Mouse (Mus musculus): ENCODE results near the gene Prkar1b. TPM values are rescaled to one million over a fixed set of nuclear protein-coding genes. Genes with fewer than 3 reads are reported as not detected.

Prkar1b gene
- polyA plus RNA-seq, 1 experiment from 2014 or later: 25.8 TPM

DNA sequence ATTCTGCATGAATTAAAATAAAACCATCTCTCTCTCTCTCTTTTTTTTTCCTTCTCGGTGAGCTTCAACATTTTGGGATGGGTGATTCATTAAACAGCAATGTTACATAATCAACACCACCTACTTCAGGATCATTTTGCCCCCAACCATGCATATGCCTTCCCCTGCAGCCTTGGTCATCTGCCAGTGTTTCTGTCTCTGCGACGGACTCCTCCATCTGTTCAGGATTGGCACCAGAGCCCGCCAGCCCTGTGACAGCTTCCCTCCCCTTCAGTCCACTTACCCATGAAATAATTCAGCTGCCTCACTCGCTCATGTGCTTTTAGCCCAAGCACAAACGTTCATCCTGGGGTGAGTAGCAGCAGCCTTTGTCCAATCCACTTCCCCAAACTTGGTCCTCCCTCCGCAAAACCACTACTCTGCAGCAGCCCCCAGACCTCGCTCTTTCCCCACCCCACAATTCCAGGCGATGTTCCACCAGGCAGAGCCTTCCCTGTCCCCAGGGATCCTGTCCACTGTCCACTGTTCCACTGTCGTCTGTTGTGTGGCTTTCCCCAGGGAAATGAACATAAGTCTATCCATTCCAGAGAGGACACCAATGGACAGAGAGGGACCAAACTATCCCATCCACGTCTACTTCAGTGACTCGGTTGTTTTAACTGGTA is 11.4 kb downstream of the Prkar1b start:
- H3K4me3 ChIP-seq (replicated peaks; ENCODE audit: low read length): no peak overlapping the region
- H3K36me3 ChIP-seq (ENCODE audit: control insufficient read depth, insufficient read depth, low read length): no peaks in the 10 kb centered on the region
- H3K4me2 ChIP-seq (ENCODE audit: low read depth, low read length): no peak overlapping the region
- 48% methylated on average over 12 of the region's 12 CpGs for WGBS
- no peaks in the 10 kb centered on the region for H3K9me3 ChIP-seq (replicated peaks; ENCODE audit: control insufficient read depth, low read length)
- peak; percentile 13; the same call in 1 of the 2 replicates for ATAC-seq (ENCODE audit: insufficient read depth, low FRiP score)
- H3K27ac ChIP-seq (ENCODE audit: low read length): peak overlapping the region; percentile 15; the same call in 1 of the 2 replicates
- H3K27me3 ChIP-seq (ENCODE audit: control insufficient read depth, insufficient read depth, low read length): no peaks in the 10 kb centered on the region
- no peak overlapping the region for H3K9ac ChIP-seq (ENCODE audit: low read length)
- peaks cover 11% of the 10 kb centered on the region; the same call in 1 of the 2 replicates for H3K4me1 ChIP-seq (ENCODE audit: control insufficient read depth, insufficient read depth, low read length)

DNA sequence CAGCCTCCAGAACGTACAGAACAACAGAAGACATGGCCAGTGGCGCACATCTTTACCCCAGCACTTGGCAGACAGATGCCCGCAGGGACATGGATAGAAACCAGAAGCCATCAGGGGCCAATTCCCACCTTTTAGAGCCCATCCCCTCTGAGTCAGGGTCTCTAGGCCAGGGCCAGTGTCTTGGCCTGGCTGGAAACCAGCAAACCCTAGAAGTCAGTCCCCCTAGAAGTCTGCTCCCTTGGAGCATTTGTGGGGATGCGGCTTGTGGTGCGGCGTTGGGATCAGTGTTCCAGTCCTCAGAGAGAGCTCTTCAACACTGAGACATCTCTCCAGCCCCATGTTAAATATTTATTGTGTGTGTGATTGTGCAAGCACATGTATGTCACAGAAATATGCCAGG is 12.6 kb downstream of the Prkar1b start:
- H3K27ac ChIP-seq (ENCODE audit: low read length): no peak overlapping the region
- no peaks in the 10 kb centered on the region for H3K36me3 ChIP-seq (ENCODE audit: control insufficient read depth, insufficient read depth, low read length)
- no peak for ATAC-seq (ENCODE audit: insufficient read depth, low FRiP score)
- no peaks in the 10 kb centered on the region for H3K9me3 ChIP-seq (replicated peaks; ENCODE audit: control insufficient read depth, low read length)
- WGBS: 86% methylated on average over 6 of the region's 6 CpGs
- H3K4me2 ChIP-seq (ENCODE audit: low read depth, low read length): no peak overlapping the region
- peaks cover 11% of the 10 kb centered on the region; the same call in 1 of the 2 replicates for H3K4me1 ChIP-seq (ENCODE audit: control insufficient read depth, insufficient read depth, low read length)
- H3K4me3 ChIP-seq (replicated peaks; ENCODE audit: low read length): no peak overlapping the region
- no peak overlapping the region for H3K9ac ChIP-seq (ENCODE audit: low read length)
- H3K27me3 ChIP-seq (ENCODE audit: control insufficient read depth, insufficient read depth, low read length): no peaks in the 10 kb centered on the region

DNA sequence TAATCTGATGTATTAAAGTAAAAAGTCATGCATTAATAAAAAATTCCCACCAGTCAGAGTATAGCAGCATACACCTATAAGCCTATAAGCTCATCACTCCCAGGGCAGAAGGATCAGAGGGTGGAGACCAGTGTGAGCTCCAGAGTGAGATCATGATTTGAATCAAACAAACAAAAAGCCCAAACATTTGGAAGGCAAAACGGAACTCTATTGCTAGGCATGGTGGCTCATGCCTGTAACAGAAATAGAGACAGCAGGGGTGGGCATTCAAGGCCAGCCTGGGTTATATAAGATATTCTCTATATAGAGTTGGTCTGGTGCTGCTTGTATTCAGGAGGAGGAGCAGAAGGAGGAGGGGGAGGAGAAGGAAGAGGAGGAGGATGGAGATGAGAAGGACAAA is 13.5 kb downstream of the Prkar1b start:
- H3K4me2 ChIP-seq (ENCODE audit: low read depth, low read length): no peak overlapping the region
- H3K9me3 ChIP-seq (replicated peaks; ENCODE audit: control insufficient read depth, low read length): no peaks in the 10 kb centered on the region
- H3K27ac ChIP-seq (ENCODE audit: low read length): no peak overlapping the region
- WGBS: 43% methylated on average over 1 of the region's 1 CpGs
- H3K27me3 ChIP-seq (ENCODE audit: control insufficient read depth, insufficient read depth, low read length): no peaks in the 10 kb centered on the region
- H3K36me3 ChIP-seq (ENCODE audit: control insufficient read depth, insufficient read depth, low read length): no peaks in the 10 kb centered on the region
- H3K4me3 ChIP-seq (replicated peaks; ENCODE audit: low read length): no peak overlapping the region
- ATAC-seq (ENCODE audit: insufficient read depth, low FRiP score): no peak
- no peak overlapping the region for H3K9ac ChIP-seq (ENCODE audit: low read length)
- peaks cover 11% of the 10 kb centered on the region; the same call in 1 of the 2 replicates for H3K4me1 ChIP-seq (ENCODE audit: control insufficient read depth, insufficient read depth, low read length)

DNA sequence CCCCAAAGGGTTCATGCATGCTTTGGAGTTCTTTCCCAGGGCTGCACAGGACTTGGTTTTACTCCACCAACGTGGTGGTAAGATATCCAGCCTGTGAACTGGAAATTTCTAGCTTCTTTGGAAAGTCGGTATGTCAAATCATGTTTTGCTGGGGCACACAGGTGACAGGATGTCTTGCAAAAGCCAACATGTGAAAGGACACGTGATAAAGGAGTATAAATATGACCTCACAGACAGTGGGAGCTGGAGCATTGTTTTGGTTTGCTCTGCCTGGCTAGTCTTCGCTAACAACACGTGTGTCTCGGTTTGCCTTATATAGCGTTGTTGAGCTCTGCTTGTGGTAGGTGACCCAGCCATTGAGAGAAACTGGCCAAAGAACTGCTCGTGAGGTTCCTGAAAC is 15.3 kb downstream of the Prkar1b start:
- Histone ChIP-seq H3K4me2 (ENCODE audit: low read depth, low read length) (no peak overlapping the region), H3K27me3 (ENCODE audit: control insufficient read depth, insufficient read depth, low read length) (0 out of 2 replicates have a peak, but pooled peaks cover 5% of the 10 kb centered on the region), H3K4me3 (replicated peaks; ENCODE audit: low read length) (no peak overlapping the region), H3K9ac (ENCODE audit: low read length) (no peak overlapping the region), H3K4me1 (ENCODE audit: control insufficient read depth, insufficient read depth, low read length) (peaks cover 11% of the 10 kb centered on the region; the same call in 1 of the 2 replicates), H3K27ac (ENCODE audit: low read length) (no peak overlapping the region), H3K9me3 (replicated peaks; ENCODE audit: control insufficient read depth, low read length) (no peaks in the 10 kb centered on the region), H3K36me3 (ENCODE audit: control insufficient read depth, insufficient read depth, low read length) (no peaks in the 10 kb centered on the region)
- ATAC-seq (ENCODE audit: insufficient read depth, low FRiP score): no peak
- WGBS: 69% methylated on average over 8 of the region's 8 CpGs

DNA sequence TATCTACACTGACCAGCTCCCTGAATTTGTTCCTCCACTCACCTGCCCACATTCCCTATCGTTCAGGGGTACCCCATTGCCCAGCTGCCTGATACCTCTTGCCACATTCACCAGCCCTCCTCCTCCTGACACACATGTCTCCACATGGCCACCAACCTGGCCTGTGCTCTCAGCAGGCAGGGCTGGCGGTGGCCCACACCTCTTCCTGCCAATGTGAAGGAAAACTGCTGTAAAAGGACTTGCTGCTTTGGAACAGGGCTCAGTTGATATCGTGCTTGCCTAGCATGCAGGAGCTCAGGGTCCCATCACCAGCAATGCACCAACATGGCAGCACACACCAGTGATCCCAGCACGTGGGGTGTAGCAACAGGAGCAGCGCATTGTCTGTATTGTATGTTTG is 19.4 kb downstream of the Prkar1b start:
- H3K36me3 ChIP-seq (ENCODE audit: control insufficient read depth, insufficient read depth, low read length): no peaks in the 10 kb centered on the region
- 0 out of 2 replicates have a peak, but pooled peaks cover 5% of the 10 kb centered on the region for H3K27me3 ChIP-seq (ENCODE audit: control insufficient read depth, insufficient read depth, low read length)
- peaks cover 10% of the 10 kb centered on the region for H3K4me1 ChIP-seq (ENCODE audit: control insufficient read depth, insufficient read depth, low read length)
- ATAC-seq (ENCODE audit: insufficient read depth, low FRiP score): no peak
- no peak overlapping the region for H3K4me2 ChIP-seq (ENCODE audit: low read depth, low read length)
- 75% methylated on average over 5 of the region's 5 CpGs for WGBS
- H3K9ac ChIP-seq (ENCODE audit: low read length): no peak overlapping the region
- H3K27ac ChIP-seq (ENCODE audit: low read length): no peak overlapping the region
- H3K4me3 ChIP-seq (replicated peaks; ENCODE audit: low read length): no peak overlapping the region
- no peaks in the 10 kb centered on the region for H3K9me3 ChIP-seq (replicated peaks; ENCODE audit: control insufficient read depth, low read length)

DNA sequence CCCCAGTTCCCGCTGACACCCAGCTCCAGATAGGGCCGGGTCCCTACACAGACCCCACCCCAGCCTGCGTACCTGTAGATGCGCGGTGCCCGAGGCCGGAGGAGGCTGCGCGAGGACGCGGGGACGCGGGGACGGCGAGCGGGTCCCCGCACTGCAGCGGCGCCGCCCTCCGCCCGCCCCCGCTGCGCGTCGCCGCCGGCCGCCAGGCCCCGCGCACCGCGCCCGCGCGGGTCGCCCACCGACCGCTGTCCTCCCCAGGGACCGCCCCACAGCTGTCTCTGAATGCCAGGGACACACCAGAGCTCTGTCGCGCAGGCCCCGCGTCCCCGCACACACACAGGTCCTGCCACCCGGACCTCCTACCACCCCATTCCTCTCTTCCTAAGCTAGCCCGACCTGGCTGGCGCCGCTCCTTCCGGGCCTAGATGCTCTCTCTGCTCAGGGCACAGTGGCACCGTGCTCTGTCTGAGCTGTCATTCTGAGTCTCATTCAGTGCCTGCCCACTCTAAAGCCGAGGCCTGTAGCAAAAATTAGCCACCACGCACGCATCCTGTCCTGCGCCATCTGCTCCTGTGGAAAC is 20.1 kb downstream of the Prkar1b start:
- peak; percentile 57 for ATAC-seq (ENCODE audit: insufficient read depth, low FRiP score)
- WGBS: 4% methylated on average over 55 of the region's 55 CpGs
- H3K27ac ChIP-seq (ENCODE audit: low read length): no peak overlapping the region
- peak overlapping the region; percentile 60 for H3K4me3 ChIP-seq (replicated peaks; ENCODE audit: low read length)
- 0 out of 2 replicates have a peak, but pooled peaks cover 5% of the 10 kb centered on the region for H3K27me3 ChIP-seq (ENCODE audit: control insufficient read depth, insufficient read depth, low read length)
- peak overlapping the region; percentile 83 for H3K9ac ChIP-seq (ENCODE audit: low read length)
- no peaks in the 10 kb centered on the region for H3K36me3 ChIP-seq (ENCODE audit: control insufficient read depth, insufficient read depth, low read length)
- H3K4me2 ChIP-seq (ENCODE audit: low read depth, low read length): peak overlapping the region; percentile 84
- H3K9me3 ChIP-seq (replicated peaks; ENCODE audit: control insufficient read depth, low read length): no peaks in the 10 kb centered on the region
- peaks cover 10% of the 10 kb centered on the region for H3K4me1 ChIP-seq (ENCODE audit: control insufficient read depth, insufficient read depth, low read length)

GRCm38 (mm10) chr5:139129078-139129477 is 20.7 kb downstream of the Prkar1b start:
- Histone ChIP-seq H3K4me3 (replicated peaks; ENCODE audit: low read length) (peak overlapping the region; percentile 60), H3K4me2 (ENCODE audit: low read depth, low read length) (peak overlapping the region; percentile 84), H3K27ac (ENCODE audit: low read length) (no peak overlapping the region), H3K27me3 (ENCODE audit: control insufficient read depth, insufficient read depth, low read length) (0 out of 2 replicates have a peak, but pooled peaks cover 5% of the 10 kb centered on the region), H3K4me1 (ENCODE audit: control insufficient read depth, insufficient read depth, low read length) (peaks cover 10% of the 10 kb centered on the region), H3K9me3 (replicated peaks; ENCODE audit: control insufficient read depth, low read length) (no peaks in the 10 kb centered on the region), H3K36me3 (ENCODE audit: control insufficient read depth, insufficient read depth, low read length) (no peaks in the 10 kb centered on the region), H3K9ac (ENCODE audit: low read length) (peak overlapping the region; percentile 83)
- ATAC-seq (ENCODE audit: insufficient read depth, low FRiP score): peak; percentile 58
- WGBS: 16% methylated on average over 12 of the region's 12 CpGs

GRCm38 (mm10) chr5:139128476-139129065 is 21.2 kb downstream of the Prkar1b start:
- peak overlapping the region; percentile 60 for H3K4me3 ChIP-seq (replicated peaks; ENCODE audit: low read length)
- H3K36me3 ChIP-seq (ENCODE audit: control insufficient read depth, insufficient read depth, low read length): no peaks in the 10 kb centered on the region
- H3K9me3 ChIP-seq (replicated peaks; ENCODE audit: control insufficient read depth, low read length): no peaks in the 10 kb centered on the region
- H3K27me3 ChIP-seq (ENCODE audit: control insufficient read depth, insufficient read depth, low read length): 0 out of 2 replicates have a peak, but pooled peaks cover 5% of the 10 kb centered on the region
- peak overlapping the region; percentile 84 for H3K4me2 ChIP-seq (ENCODE audit: low read depth, low read length)
- WGBS: 25% methylated on average over 12 of the region's 12 CpGs
- ATAC-seq (ENCODE audit: insufficient read depth, low FRiP score): no peak
- peak overlapping the region; percentile 83 for H3K9ac ChIP-seq (ENCODE audit: low read length)
- H3K4me1 ChIP-seq (ENCODE audit: control insufficient read depth, insufficient read depth, low read length): peaks cover 10% of the 10 kb centered on the region
- no peak overlapping the region for H3K27ac ChIP-seq (ENCODE audit: low read length)

DNA sequence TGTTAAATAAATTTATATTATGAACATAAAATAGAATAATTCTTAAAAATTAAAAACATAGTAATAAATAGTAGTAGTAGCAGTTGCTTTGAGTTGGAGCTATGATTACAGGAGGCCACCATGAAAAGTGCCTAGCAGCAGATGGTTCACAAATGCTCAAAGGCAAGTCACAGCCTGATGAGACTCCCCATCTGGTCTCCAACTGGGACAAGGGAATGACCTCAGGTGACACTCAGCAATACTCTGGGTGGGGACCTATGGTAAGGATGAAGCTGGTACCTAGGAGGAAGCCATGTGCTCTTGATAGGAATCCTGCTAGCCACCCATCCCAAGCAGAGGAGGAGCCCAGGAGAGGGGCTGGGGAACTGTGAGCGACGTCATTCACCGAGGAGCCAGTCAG is 24.1 kb downstream of the Prkar1b start:
- ATAC-seq (ENCODE audit: insufficient read depth, low FRiP score): no peak
- Histone ChIP-seq H3K27me3 (ENCODE audit: control insufficient read depth, insufficient read depth, low read length) (0 out of 2 replicates have a peak, but pooled peaks cover 5% of the 10 kb centered on the region), H3K9me3 (replicated peaks; ENCODE audit: control insufficient read depth, low read length) (0 out of 2 replicates have a peak, but pooled peaks cover 6% of the 10 kb centered on the region), H3K36me3 (ENCODE audit: control insufficient read depth, insufficient read depth, low read length) (no peaks in the 10 kb centered on the region), H3K9ac (ENCODE audit: low read length) (no peak overlapping the region), H3K4me3 (replicated peaks; ENCODE audit: low read length) (no peak overlapping the region), H3K4me2 (ENCODE audit: low read depth, low read length) (no peak overlapping the region), H3K4me1 (ENCODE audit: control insufficient read depth, insufficient read depth, low read length) (peaks cover 10% of the 10 kb centered on the region), H3K27ac (ENCODE audit: low read length) (no peak overlapping the region)
- WGBS: 71% methylated on average over 3 of the region's 3 CpGs
